Mouse (Mus musculus) neural tube, embryonic 14.5 days (tissue): ENCODE data around the gene Klf12. TPM values are rescaled to one million over a fixed set of nuclear protein-coding genes. Genes with fewer than 3 reads are reported as not detected.

Experiments used
- ATAC-seq: fragments of 200-750 bp; cut with Nextera tagmentation; 2 replicates; pipeline ENCODE4 v1.8.0; 2017; ENCODE audit warnings: low read depth, mild to moderate bottlenecking, moderate TSS enrichment, moderate library complexity
- H3K27ac ChIP-seq: fragments of 300-500 bp; sonication (generic); 2 replicates; pipeline ENCODE4 v1.5.1; 2014; ENCODE audit warnings: low read depth, mild to moderate bottlenecking, control low read depth, low read length, moderate library complexity, mixed read lengths
- H3K27me3 ChIP-seq: fragments of 300-500 bp; sonication (generic); 2 replicates; pipeline ENCODE4 v1.6.1; 2014; ENCODE audit warnings: low read length; ENCODE audit not compliant: control insufficient read depth, insufficient read depth
- H3K36me3 ChIP-seq: fragments of 300-500 bp; sonication (generic); 2 replicates; pipeline ENCODE4 v1.6.1; 2014; ENCODE audit warnings: low read length, mixed read lengths; ENCODE audit not compliant: control insufficient read depth, insufficient read depth
- H3K4me1 ChIP-seq: fragments of 300-500 bp; sonication (generic); 2 replicates; pipeline ENCODE4 v1.6.1; 2014; ENCODE audit warnings: low read length; ENCODE audit not compliant: control insufficient read depth, insufficient read depth
- H3K4me2 ChIP-seq: fragments of 300-500 bp; sonication (generic); 2 replicates; pipeline ENCODE4 v1.6.1; 2014; ENCODE audit warnings: mild to moderate bottlenecking, low read depth, low read length, control low read depth
- H3K4me3 ChIP-seq: fragments of 300-500 bp; sonication (generic); 2 replicates; pipeline ENCODE4 v1.5.1; 2014; ENCODE audit warnings: low read depth, low read length, control low read depth, mixed read lengths
- H3K9ac ChIP-seq: fragments of 300-500 bp; sonication (generic); replicated peaks from 2 replicates; pipeline ENCODE4 v1.6.1; 2014; ENCODE audit warnings: low read depth, mild to moderate bottlenecking, control low read depth, low read length, mixed read lengths
- H3K9me3 ChIP-seq: fragments of 300-500 bp; sonication (generic); 2 replicates; pipeline ENCODE4 v1.6.1; 2016; ENCODE audit warnings: low read length; ENCODE audit not compliant: control insufficient read depth
- WGBS: fragments of 180-500 bp; shearing (Covaris S2); extraction: QIAGEN DNeasy Blood & Tissue Kit; methylation state at CpG from one replicate; pipeline ENCODE4 v1.1.7; 2014; 5-methylcytosine and 5-hydroxymethylcytosine counted together
- polyA plus RNA-seq: library from polyadenylated mRNA; unstranded; fragments of >200 nt; fragmentation: Nextera tagmentation; extraction: Ambion mirVana; gene quantifications from 2 replicates; pipeline ENCODE4 v1.2.1, GENCODE M21; 2014

Gene Klf12
- polyA plus RNA-seq, 1 experiment from 2014 or later: 43.7 TPM

- Histone ChIP-seq H3K4me3 (no peak overlapping the region), H3K4me1 (0 out of 2 replicates have a peak, but pooled peaks cover 3% of the 10 kb centered on the region), H3K27ac (no peak overlapping the region), H3K9ac (no peak overlapping the region), H3K36me3 (no peaks in the 10 kb centered on the region), H3K4me2 (no peak overlapping the region), H3K9me3 (no peaks in the 10 kb centered on the region), H3K27me3 (no peaks in the 10 kb centered on the region)
- peak; percentile 20; the same call in 1 of the 2 replicates for ATAC-seq
- WGBS: 35% methylated on average over 6 of the region's 6 CpGs
Observed at GRCm38 (mm10) chr14:100103818-100104217, 180.7 kb downstream of the Klf12 start.

DNA sequence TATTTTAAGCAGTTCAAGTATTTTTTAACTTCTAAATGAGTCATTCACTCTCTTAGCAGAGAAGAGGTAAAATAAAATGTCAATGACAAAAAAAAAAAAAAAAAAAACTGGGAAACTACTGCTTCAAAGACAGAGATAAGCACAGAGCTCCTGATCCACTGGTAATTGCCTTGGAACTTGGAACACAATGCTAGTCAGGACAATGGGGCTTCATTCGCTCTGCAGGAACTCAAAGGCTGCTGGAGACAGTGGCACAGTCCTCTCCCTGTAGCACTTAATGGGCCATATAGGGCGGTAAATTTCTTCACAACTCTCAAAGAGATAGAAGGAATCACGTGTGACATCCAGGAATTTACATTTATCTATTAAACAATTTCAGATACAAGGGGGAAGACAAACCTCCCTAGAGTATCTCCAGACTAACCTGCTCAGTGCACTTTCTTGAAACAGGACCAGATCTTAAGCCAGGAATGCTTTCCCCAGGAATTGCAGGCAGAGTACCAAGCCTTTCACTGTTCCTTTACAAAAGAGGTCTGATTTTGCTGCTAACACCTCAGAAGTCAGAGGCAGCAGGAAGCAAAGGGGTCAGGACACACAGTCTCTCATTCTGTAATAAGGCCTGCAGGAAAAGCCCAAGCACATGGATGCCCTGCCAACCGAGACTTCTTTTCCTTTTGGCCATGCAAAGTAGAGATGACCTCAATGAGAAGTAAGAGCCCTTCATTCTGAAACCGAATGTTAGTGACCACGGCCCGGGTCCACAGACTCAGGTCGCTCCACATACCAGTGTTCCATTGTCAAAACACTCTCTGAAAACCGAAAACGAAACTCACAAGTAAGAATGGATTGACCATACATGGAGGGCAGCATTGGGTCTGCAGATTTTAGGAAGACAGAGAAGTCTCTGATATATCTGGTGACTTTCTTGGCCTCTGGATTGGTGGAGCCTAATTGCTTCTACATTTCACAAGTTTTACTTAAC, 187.0 kb downstream of the Klf12 start:
- H3K9ac ChIP-seq: no peak overlapping the region
- no peak overlapping the region for H3K4me3 ChIP-seq
- WGBS: 66% methylated on average over 10 of the region's 10 CpGs
- no peak overlapping the region for H3K4me2 ChIP-seq
- H3K36me3 ChIP-seq: no peaks in the 10 kb centered on the region
- no peaks in the 10 kb centered on the region for H3K9me3 ChIP-seq
- H3K4me1 ChIP-seq: no peaks in the 10 kb centered on the region
- ATAC-seq: no peak
- H3K27me3 ChIP-seq: no peaks in the 10 kb centered on the region
- no peak overlapping the region for H3K27ac ChIP-seq

- Histone ChIP-seq H3K36me3 (no peaks in the 10 kb centered on the region), H3K9ac (no peak overlapping the region), H3K4me2 (no peak overlapping the region), H3K9me3 (no peaks in the 10 kb centered on the region), H3K4me1 (no peaks in the 10 kb centered on the region), H3K4me3 (no peak overlapping the region), H3K27me3 (no peaks in the 10 kb centered on the region), H3K27ac (no peak overlapping the region)
- 87% methylated on average over 3 of the region's 3 CpGs for WGBS
- ATAC-seq: no peak
Observed at GRCm38 (mm10) chr14:100095730-100096129, 188.7 kb downstream of the Klf12 start.

DNA sequence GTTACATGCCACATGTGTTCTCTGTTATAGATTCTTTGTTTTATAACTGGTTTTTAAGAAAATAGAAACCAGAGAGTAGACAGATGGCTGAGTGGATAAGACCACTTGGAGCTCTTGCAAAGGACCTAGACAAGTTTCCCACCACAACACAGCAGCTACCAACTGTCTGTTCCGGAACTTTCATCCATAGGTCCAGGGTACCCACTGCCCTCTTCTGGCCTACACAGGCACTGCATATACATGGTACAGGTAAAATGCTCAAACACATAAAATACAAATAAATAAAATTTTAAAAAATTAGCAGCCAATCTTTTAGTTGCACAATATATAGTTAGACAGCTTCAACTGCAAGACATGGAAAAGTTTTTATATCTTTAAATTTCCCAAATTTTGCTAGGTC, 194.0 kb downstream of the Klf12 start:
- Histone ChIP-seq H3K4me1 (no peaks in the 10 kb centered on the region), H3K4me2 (no peak overlapping the region), H3K27me3 (no peaks in the 10 kb centered on the region), H3K4me3 (no peak overlapping the region), H3K9me3 (no peaks in the 10 kb centered on the region), H3K36me3 (no peaks in the 10 kb centered on the region), H3K9ac (no peak overlapping the region), H3K27ac (no peak overlapping the region)
- ATAC-seq: no peak
- WGBS: 97% methylated on average over 1 of the region's 1 CpGs

GRCm38 (mm10) chr14:100079620-100080019, 204.9 kb downstream of the Klf12 start:
- no peak overlapping the region for H3K27ac ChIP-seq
- ATAC-seq: no peak
- no peak overlapping the region for H3K4me3 ChIP-seq
- no peaks in the 10 kb centered on the region for H3K36me3 ChIP-seq
- H3K4me2 ChIP-seq: no peak overlapping the region
- H3K9me3 ChIP-seq: no peaks in the 10 kb centered on the region
- H3K9ac ChIP-seq: no peak overlapping the region
- H3K27me3 ChIP-seq: no peaks in the 10 kb centered on the region
- WGBS: 88% methylated on average over 4 of the region's 4 CpGs
- no peaks in the 10 kb centered on the region for H3K4me1 ChIP-seq

DNA sequence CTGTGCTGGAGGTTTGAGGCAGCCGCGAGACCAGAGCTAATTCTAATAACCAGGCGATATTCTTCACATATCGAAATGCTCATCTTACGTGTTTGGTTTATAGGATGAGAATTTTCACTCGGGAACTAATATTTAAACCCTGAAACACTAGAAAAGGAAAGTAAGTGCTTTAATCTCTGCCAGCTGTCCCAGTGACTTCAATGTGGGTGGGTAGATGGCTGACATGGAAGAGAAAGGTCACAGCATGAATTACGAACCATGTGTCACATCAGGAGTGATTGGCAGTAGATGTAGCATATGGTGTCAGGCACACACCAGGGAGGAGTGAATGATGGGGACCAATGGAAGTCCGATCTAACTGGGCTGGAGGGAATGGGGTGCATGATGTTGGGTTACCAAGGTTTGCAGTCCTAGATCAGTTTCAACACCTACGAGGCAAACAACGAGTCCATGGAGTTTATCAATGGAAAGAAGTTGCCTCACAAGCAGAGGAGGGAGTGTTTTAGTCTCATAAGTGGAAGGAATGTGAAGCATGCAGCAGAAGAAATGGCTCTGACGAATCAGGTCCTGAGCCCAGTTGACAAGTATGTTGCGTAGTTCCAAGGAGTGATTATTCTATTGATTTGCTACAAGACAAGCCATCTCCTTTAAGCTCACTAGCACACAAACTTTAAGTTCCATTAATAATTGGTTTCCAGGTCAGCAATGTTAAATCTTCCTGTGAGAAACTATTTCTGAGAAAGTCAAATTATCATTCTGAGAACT, 211.9 kb downstream of the Klf12 start:
- Histone ChIP-seq H3K27ac (no peak overlapping the region), H3K36me3 (no peaks in the 10 kb centered on the region), H3K9me3 (no peaks in the 10 kb centered on the region), H3K4me3 (no peak overlapping the region), H3K4me1 (no peaks in the 10 kb centered on the region), H3K4me2 (no peak overlapping the region), H3K9ac (no peak overlapping the region), H3K27me3 (no peaks in the 10 kb centered on the region)
- 92% methylated on average over 12 of the region's 12 CpGs for WGBS
- no peak for ATAC-seq

GRCm38 (mm10) chr14:100069543-100070090, 214.9 kb downstream of the Klf12 start:
- no peaks in the 10 kb centered on the region for H3K27me3 ChIP-seq
- H3K4me3 ChIP-seq: no peak overlapping the region
- no peak overlapping the region for H3K4me2 ChIP-seq
- H3K9ac ChIP-seq: no peak overlapping the region
- H3K9me3 ChIP-seq: no peaks in the 10 kb centered on the region
- no peak; the same call in 1 of the 2 replicates for ATAC-seq
- 38% methylated on average over 2 of the region's 2 CpGs for WGBS
- no peaks in the 10 kb centered on the region for H3K36me3 ChIP-seq
- H3K27ac ChIP-seq: no peak overlapping the region
- no peaks in the 10 kb centered on the region for H3K4me1 ChIP-seq

GRCm38 (mm10) chr14:100068715-100069114, 215.8 kb downstream of the Klf12 start:
- Histone ChIP-seq H3K27ac (no peak overlapping the region), H3K4me1 (no peaks in the 10 kb centered on the region), H3K27me3 (no peaks in the 10 kb centered on the region), H3K9me3 (no peaks in the 10 kb centered on the region), H3K36me3 (no peaks in the 10 kb centered on the region), H3K4me3 (no peak overlapping the region), H3K9ac (no peak overlapping the region), H3K4me2 (no peak overlapping the region)
- WGBS: 42% methylated on average over 5 of the region's 5 CpGs
- ATAC-seq: no peak
